Mouse (Mus musculus) forebrain, embryonic 11.5 days (tissue): ENCODE measurements at regions not wholly inside any gene's neighbourhood (a gene's known extent, or its start where the extent isn't known, plus 50 kb on each side); places are given as distances from the start of the nearest gene placed in this dataset.

Experiments
- ATAC-seq: fragments of 200-750 bp; cut with Nextera tagmentation; replicated peaks from 2 replicates; pipeline ENCODE4 v1.8.0; 2017; ENCODE audit warnings: moderate TSS enrichment; ENCODE audit not compliant: low FRiP score
- DNase-seq: peaks from one replicate; pipeline ENCODE4 v3.0.0-alpha.2; 2017; ENCODE audit warnings: low spot score
- H3K27ac ChIP-seq: fragments of 300-500 bp; sonication (generic); 2 replicates; pipeline ENCODE4 v1.5.1; 2014; ENCODE audit warnings: low read depth, low read length
- H3K27me3 ChIP-seq: fragments of 300-500 bp; sonication (generic); 2 replicates; pipeline ENCODE4 v1.6.1; 2014; ENCODE audit warnings: mild to moderate bottlenecking, low read length, mixed read lengths; ENCODE audit not compliant: control insufficient read depth, insufficient read depth
- H3K36me3 ChIP-seq: fragments of 300-500 bp; sonication (generic); 2 replicates; pipeline ENCODE4 v1.6.1; 2014; ENCODE audit warnings: mild to moderate bottlenecking, low read length, moderate library complexity, mixed read lengths; ENCODE audit not compliant: control insufficient read depth, insufficient read depth
- H3K4me1 ChIP-seq: fragments of 300-500 bp; sonication (generic); replicated peaks from 2 replicates; pipeline ENCODE4 v1.6.1; 2014; ENCODE audit warnings: low read length, mixed read lengths; ENCODE audit not compliant: control insufficient read depth, insufficient read depth
- H3K4me2 ChIP-seq: fragments of 300-500 bp; sonication (generic); 2 replicates; pipeline ENCODE4 v1.6.1; 2014; ENCODE audit warnings: low read depth, mild to moderate bottlenecking, low read length, moderate library complexity, mixed read lengths; ENCODE audit not compliant: severe bottlenecking
- H3K4me3 ChIP-seq: fragments of 300-500 bp; sonication (generic); 2 replicates; pipeline ENCODE4 v1.5.1; 2014; ENCODE audit warnings: low read depth, low read length
- H3K9ac ChIP-seq: fragments of 300-500 bp; sonication (generic); 2 replicates; pipeline ENCODE4 v1.6.1; 2014; ENCODE audit warnings: low read length
- H3K9me3 ChIP-seq: fragments of 300-500 bp; sonication (generic); 2 replicates; pipeline ENCODE4 v1.6.1; 2016; ENCODE audit warnings: low read length, mixed read lengths; ENCODE audit not compliant: control insufficient read depth
- WGBS: fragments of 180-500 bp; shearing (Covaris S2); extraction: QIAGEN DNeasy Blood & Tissue Kit; methylation state at CpG from one replicate; pipeline ENCODE4 v1.1.7; 2014; 5-methylcytosine and 5-hydroxymethylcytosine counted together

DNA sequence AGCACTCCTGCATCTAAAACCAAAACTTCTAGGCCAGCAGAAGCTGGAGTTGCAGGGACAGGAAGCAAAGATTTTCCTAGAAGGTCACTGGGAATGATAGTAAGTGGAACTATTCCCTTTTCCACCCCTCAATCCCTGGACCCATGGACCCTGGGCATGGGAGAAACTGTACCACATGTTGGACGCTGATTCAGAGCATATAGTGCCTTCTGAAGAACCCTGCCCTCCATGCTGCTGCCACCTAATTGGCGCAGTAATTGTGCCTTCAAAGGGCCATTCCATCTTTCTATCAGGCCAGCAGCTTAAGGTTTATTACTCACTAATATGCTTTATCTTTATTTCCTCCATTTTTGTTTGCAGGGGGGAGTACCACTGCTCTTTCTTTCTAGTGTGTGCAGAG lies 516.8 kb downstream of the Plekhb2 start:
- DNase-seq (no peak), ATAC-seq (no peak)
- no peak overlapping the region for H3K4me2 ChIP-seq
- no peak overlapping the region for H3K4me3 ChIP-seq
- H3K27ac ChIP-seq, result no peak overlapping the region
- H3K9ac ChIP-seq, result no peak overlapping the region
- no peaks in the 10 kb centered on the region for H3K4me1 ChIP-seq
- H3K36me3 ChIP-seq, result no peaks in the 10 kb centered on the region
- H3K9me3 ChIP-seq, result no peaks in the 10 kb centered on the region
- H3K27me3 ChIP-seq, result no peaks in the 10 kb centered on the region
- 79% methylated on average over 2 of the region's 2 CpGs for WGBS

DNA sequence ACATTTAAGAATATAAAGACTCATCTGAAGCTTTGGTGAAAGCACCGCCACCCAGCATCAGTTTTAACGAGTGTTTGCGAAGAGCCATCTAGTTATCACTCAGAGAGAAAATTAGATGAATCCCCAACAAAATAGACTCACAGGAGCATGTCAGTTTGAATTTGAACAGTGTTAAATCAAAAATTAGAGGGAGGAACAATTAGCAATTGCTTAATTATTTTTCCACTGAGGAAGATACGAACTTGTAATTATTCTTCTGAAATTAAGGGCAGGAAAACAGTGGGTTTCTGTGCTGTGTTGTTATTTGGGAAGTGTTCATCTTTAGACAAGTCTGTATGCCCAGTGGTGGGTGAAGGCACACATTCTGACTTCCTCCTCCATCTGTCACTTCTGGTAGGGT lies 523.0 kb downstream of the Plekhb2 start:
- WGBS, result 86% methylated on average over 4 of the region's 4 CpGs
- no peak overlapping the region for H3K9ac ChIP-seq
- DNase-seq, result no peak

DNA sequence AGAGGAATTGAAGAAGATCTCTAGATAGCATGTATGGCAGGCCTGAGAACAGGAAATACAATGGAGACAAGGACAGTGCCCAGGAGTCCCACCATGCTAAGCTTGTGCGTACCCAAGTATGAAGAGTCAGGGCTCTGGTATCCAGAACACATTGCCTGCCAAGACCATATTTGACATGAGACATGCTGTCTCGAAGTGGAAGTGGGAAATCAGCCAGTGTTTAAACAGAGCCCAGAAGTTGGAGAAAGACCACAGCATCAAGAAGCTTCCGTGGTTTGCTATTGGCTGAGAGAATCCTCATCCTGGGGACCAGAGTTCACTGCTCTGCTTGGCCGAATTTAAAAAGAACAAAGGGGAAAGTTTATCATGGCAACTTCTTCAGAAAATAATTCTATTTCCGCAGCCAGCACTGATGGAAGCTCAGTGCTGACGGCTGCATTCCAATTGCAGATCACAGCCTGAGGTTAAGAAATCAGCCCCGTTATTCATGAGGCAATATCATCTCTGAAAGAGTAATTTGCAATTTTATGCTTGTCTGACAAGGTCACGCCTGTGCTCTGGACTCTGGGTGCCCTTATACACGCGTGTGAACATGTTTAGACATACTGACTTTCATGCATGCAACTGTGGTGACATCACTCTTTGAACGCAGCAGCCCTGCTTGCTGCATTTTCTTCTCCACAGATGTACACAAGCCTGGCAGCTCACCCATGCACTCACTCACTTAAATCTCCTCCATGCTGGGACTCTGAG lies 531.0 kb downstream of the Plekhb2 start:
- no peak overlapping the region for H3K9ac ChIP-seq
- no peak overlapping the region for H3K4me3 ChIP-seq
- no peak for ATAC-seq
- DNase-seq, result no peak
- H3K36me3 ChIP-seq, result no peaks in the 10 kb centered on the region
- H3K4me2 ChIP-seq, result no peak overlapping the region
- no peak overlapping the region for H3K27ac ChIP-seq
- 81% methylated on average over 11 of the region's 11 CpGs for WGBS
- no peaks in the 10 kb centered on the region for H3K4me1 ChIP-seq
- H3K9me3 ChIP-seq, result no peaks in the 10 kb centered on the region
- H3K27me3 ChIP-seq, result no peaks in the 10 kb centered on the region

More for the DNA sequence above, 523.0 kb downstream of the Plekhb2 start:
- no peak for ATAC-seq
- Histone ChIP-seq H3K27ac (no peak overlapping the region), H3K4me2 (no peak overlapping the region), H3K9me3 (no peaks in the 10 kb centered on the region), H3K27me3 (no peaks in the 10 kb centered on the region), H3K4me1 (no peaks in the 10 kb centered on the region), H3K36me3 (no peaks in the 10 kb centered on the region), H3K4me3 (no peak overlapping the region)

DNA sequence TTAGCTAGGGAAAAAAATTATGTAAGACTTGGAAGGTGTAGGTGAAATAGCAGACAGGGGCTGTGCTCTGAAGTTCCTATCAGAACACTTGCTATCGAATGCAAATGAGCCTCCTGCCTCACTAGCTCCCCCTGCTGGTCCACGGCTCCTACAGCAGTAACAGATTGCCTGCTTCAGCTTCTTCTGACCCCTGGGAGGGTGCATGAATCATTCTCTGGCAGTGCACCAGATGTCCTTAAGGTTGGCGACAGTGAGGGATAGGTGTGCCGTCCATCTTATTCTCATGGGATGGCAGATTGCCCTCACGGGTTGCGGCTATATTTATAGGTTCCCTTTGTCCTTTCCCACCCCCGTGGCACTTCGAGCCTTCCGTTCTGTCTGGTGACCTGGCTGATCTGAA lies 535.7 kb downstream of the Plekhb2 start:
- ATAC-seq (no peak), DNase-seq (peak; percentile 86)
- WGBS, result 55% methylated on average over 9 of the region's 9 CpGs
- no peaks in the 10 kb centered on the region for H3K9me3 ChIP-seq
- no peak overlapping the region for H3K4me3 ChIP-seq
- no peak overlapping the region for H3K27ac ChIP-seq
- no peaks in the 10 kb centered on the region for H3K4me1 ChIP-seq
- no peak overlapping the region for H3K4me2 ChIP-seq
- H3K9ac ChIP-seq, result no peak overlapping the region
- no peaks in the 10 kb centered on the region for H3K27me3 ChIP-seq
- H3K36me3 ChIP-seq, result no peaks in the 10 kb centered on the region

DNA sequence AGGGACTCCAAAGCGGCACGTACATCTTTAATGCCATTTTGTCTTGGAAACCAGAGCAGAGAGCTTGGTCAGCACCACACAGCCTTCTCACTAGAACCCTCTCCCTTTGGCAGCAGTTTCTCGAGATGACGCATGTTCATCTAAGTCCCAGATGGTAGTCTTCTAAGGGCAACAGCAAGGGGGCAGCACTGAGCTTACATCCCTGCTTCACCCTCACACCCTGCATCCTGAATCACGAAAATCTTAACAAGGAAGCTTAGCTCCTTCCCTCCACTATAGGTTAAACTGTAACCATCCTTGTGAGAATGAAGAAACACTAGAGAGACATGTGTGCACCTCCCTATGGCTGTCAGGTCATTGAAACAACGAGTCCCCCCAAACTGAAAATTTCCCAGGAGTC lies 538.4 kb downstream of the Plekhb2 start:
- Histone ChIP-seq H3K27ac (no peak overlapping the region), H3K36me3 (no peaks in the 10 kb centered on the region), H3K9ac (no peak overlapping the region), H3K9me3 (no peaks in the 10 kb centered on the region), H3K4me3 (no peak overlapping the region), H3K4me1 (no peaks in the 10 kb centered on the region), H3K4me2 (no peak overlapping the region), H3K27me3 (no peaks in the 10 kb centered on the region)
- no peak for ATAC-seq
- peak; percentile 70 for DNase-seq
- WGBS, result 41% methylated on average over 6 of the region's 6 CpGs

DNA sequence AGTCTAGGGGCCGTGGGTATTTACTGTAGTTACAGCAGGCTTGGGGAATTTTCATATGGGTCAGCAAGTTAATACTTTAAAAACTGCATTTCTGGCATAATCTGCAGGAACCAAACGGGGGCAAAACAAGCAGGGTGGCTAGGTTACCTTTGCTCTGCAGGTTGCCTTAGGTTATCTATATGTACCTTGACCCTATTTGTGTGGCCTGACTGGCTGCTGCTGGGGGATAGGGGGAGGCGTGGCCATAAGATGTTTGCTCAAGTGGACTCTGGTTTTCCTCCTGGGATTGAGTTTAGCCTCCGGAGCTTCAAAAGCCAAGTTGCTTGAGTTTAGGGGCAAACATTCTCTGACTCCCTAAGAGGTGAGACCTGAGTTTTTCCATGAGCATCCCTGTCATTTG lies 540.6 kb downstream of the Plekhb2 start:
- DNase-seq (no peak), ATAC-seq (no peak)
- Histone ChIP-seq H3K9ac (no peak overlapping the region), H3K4me3 (no peak overlapping the region), H3K4me2 (no peak overlapping the region), H3K27me3 (no peaks in the 10 kb centered on the region), H3K9me3 (no peaks in the 10 kb centered on the region), H3K4me1 (no peaks in the 10 kb centered on the region), H3K36me3 (no peaks in the 10 kb centered on the region), H3K27ac (no peak overlapping the region)
- 85% methylated on average over 4 of the region's 4 CpGs for WGBS

DNA sequence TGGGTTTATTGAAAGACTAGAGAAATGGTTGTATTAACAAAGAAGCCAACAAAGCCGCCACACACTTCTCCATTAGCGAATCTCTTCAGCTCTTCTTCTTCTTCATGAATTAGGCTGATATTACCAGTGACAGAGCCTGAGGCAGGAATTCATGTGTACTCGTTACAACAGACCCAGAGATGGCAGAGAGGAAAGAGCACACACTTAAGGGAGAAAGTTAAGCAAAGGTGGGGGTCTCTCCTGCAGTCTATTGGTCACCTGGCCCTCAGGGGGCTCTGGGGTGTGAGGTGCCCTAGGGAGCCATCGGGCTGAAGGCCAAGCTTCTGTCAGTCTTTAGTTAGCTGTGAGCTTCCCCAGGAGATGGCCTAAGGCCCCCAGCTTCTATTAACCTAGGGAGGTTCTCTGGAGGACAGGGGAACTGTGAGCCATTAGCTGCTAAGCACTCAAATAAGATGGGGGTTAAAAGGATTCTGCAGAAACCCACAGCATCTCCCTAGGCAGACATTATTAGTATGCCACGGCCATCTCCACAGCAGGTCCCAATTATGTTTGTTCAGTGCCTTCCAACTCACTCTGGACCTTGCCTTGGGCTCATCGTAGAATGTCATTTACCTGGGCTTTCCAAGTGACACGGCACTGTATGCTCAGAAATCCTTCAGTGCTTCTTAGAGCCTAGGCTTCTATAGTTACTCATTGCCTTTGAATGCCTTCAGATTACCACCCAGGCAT lies 541.2 kb downstream of the Plekhb2 start:
- Histone ChIP-seq H3K9me3 (no peaks in the 10 kb centered on the region), H3K4me2 (no peak overlapping the region), H3K9ac (no peak overlapping the region), H3K27ac (no peak overlapping the region), H3K4me3 (no peak overlapping the region), H3K27me3 (no peaks in the 10 kb centered on the region), H3K36me3 (no peaks in the 10 kb centered on the region), H3K4me1 (no peaks in the 10 kb centered on the region)
- no peak for ATAC-seq
- DNase-seq, result no peak
- WGBS, result 74% methylated on average over 7 of the region's 7 CpGs

DNA sequence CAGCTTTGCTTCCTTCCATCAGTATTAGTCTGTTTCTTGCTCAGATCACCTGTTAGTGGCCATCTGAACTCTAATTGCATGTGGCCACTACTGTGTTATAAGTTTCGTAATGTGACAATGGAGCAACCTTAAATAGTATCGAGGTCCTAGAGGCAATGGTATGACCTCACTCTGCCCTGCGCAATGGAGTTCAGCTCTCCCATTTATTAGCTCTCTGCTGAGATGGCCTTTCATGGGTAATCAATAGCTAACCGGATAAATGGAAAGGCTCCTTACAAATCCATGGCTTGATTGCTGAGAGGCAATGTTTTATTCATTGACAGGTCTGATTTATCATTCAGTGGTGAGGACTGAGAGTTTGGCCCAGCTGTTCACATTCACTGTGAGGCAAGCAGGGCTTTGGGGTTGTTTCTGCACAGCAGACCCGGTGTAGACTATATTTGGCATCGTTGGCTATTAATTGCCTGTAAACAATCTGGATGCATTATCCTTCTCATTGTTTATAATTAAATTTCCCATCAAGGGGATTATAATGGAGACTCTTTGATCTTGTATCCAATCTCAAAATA lies 543.9 kb downstream of the Plekhb2 start:
- no peak for ATAC-seq
- WGBS, result 69% methylated on average over 6 of the region's 6 CpGs
- H3K4me2 ChIP-seq, result no peak overlapping the region

More for the DNA sequence above, 543.9 kb downstream of the Plekhb2 start:
- Histone ChIP-seq H3K27ac (no peak overlapping the region), H3K9ac (no peak overlapping the region), H3K9me3 (no peaks in the 10 kb centered on the region), H3K36me3 (no peaks in the 10 kb centered on the region), H3K4me1 (no peaks in the 10 kb centered on the region), H3K27me3 (no peaks in the 10 kb centered on the region), H3K4me3 (no peak overlapping the region)
- no peak for DNase-seq
